Mouse (Mus musculus): ENCODE measurements around the gene Ppm1h.

- TF ChIP-seq POLR2A (IDR thresholded peaks at IDR 0.05; ENCODE audit: borderline replicate concordance, extremely low read depth, insufficient read depth, insufficient read length, poor library complexity, severe bottlenecking): no peak
- TF ChIP-seq CTCF (IDR thresholded peaks at IDR 0.05; ENCODE audit: borderline replicate concordance, extremely low read depth, insufficient read depth, insufficient read length): no peak
Observed at GRCm38 (mm10) chr10:122926275-122926674, 247.7 kb downstream of the Ppm1h start.

All from brain, embryonic 14.5 days (tissue).